Mouse (Mus musculus) layer of hippocampus, adult 2 months (tissue): ENCODE data around the gene Apeh. TPM values are rescaled to one million over a fixed set of nuclear protein-coding genes. Genes with fewer than 3 reads are reported as not detected.
A peak's percentile ranks its signal among the peaks of the same experiment; 100 is the strongest.

ENCODE experiments used
- DNase-seq, 2 experiments: peaks; one replicate each; pipeline ENCODE4 v3.0.0; 2022; ENCODE audit warnings: low spot score in 2 of 2
- H3K27ac ChIP-seq: fragments of 200-600 bp; 2 replicates; pipeline ENCODE4 v1.8.1; 2022
- H3K4me3 ChIP-seq: fragments of 200-600 bp; 2 replicates; pipeline ENCODE4 v1.8.1; 2022; ENCODE audit warnings: mild to moderate bottlenecking
- CTCF ChIP-seq: fragments of 200-600 bp; conservative IDR thresholded peaks from 2 replicates; pipeline ENCODE4 v1.8.1; 2022; ENCODE audit warnings: antibody characterized with exemption, mild to moderate bottlenecking, moderate library complexity
- total RNA-seq, 2 experiments: library from RNA; stranded (reverse); gene quantifications; 2 replicates each; pipeline ENCODE4 v1.2.3; 2021

Apeh gene
- total RNA-seq, 2 experiments from 2014 or later: 35.3 to 37.0 TPM

DNA sequence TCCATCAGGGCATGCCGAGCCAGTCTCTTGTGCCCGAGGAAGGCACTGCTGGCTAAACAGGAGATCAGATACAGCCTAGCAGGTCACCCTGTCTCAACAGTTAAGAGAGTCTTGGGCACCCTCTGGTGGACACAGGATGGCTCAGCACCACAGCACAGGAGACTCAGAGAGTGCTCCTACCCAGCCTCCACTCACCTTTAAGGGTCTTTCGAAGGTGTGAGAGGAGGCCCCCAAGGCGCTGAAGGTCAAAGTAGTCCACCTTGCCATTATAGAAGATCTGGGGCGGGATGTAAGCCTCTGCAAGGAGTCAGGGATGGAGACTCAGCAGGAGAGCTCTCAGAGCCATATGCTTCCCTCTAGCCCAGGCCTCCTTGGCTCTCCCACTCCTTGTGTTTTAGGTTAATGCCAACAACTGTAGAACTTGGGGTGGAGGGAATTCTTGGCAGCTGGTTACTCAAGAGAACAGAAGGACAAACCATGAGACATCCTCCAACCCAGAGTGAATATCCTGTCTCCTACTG, 28.9 kb downstream of the Apeh start:
- Histone ChIP-seq H3K4me3 (no peak overlapping the region), H3K27ac (peak overlapping the region; percentile 52; the same call in 1 of the 2 replicates)
- TF ChIP-seq CTCF: peak; percentile 89
- peak; percentile 57 to 63 for DNase-seq

DNA sequence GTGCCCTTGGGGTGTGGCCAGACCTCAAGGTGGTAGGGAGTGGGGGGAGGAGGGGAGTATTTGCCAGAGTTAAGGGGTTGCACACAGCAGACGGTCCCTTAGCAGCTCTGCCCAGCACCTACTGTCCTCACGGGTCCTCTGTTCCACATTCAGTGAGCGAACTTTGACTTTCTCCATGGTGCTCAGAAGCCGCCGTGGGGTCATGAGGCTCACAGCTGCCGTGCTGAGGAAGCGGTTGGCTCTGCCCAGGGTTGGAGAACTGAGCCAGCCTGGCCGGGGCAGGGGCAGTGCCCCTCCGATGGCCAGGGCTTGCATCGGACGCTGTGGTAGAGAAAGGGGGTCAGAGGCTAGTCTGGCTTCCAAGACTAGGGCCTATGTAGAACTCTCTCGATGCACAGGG, 31.0 kb downstream of the Apeh start:
- TF ChIP-seq CTCF: no peak
- Histone ChIP-seq H3K27ac (no peak overlapping the region), H3K4me3 (no peak overlapping the region)
- DNase-seq: no peak

DNA sequence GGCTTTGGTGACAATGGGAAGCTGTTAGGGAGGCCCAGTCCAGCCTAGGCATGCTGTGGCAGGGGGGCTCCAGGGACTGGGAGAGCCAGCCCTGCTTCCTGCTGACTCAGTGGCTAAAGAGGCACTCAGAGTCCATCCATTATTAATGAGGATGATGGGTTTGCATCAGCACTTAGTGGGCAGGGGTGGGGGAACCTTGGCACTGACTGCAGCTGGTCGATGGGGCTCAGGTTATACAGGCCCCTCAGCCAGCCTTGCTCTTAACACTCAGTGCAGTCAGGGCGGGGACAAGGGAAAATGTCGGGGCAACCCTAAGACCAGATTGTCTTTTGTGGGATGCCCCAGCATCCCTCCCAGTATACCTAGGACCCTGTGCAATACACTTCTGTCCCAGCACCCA, 32.3 kb downstream of the Apeh start:
- DNase-seq: no peak
- TF ChIP-seq CTCF: no peak
- Histone ChIP-seq H3K4me3 (no peak overlapping the region), H3K27ac (no peak overlapping the region)

DNA sequence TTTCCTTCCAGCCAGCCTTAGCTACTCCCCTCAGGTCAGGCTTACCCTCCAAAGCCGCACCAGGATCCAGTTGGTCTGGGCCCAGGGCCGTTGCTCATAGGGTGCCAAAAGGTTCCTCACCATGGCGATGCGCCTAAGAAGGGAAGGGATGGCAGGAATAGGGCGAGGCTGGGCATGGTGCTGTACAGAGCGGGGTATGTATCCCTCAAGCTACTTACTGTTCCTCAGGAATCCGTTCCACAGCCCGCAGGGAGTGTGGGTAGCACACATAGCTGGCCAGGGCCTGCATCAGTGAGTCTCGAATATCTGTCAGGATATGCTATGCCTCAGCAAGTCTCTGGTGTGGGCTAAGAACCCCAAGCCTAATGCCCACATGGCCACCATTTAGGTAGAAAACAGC, 36.1 kb downstream of the Apeh start:
- Histone ChIP-seq H3K27ac (no peak overlapping the region), H3K4me3 (no peak overlapping the region)
- no peak for DNase-seq
- no peak for TF ChIP-seq CTCF

DNA sequence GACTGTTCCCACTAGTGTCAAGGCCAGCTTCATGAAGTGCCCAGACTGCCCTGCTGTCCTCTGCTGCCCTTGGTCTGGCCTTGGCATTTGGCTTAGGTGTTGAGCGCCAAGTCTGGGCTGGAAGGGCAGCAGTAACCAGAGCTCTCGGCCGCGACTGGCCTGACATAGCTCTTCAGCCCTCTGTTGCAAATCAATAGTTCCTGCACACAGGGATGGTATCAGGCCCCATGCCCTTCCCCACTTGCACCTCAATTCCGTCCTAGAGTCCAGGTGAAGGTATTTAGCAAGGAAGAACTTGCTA, 37.2 kb downstream of the Apeh start:
- Histone ChIP-seq H3K27ac (no peak overlapping the region), H3K4me3 (no peak overlapping the region)
- DNase-seq: no peak
- TF ChIP-seq CTCF: no peak

DNA sequence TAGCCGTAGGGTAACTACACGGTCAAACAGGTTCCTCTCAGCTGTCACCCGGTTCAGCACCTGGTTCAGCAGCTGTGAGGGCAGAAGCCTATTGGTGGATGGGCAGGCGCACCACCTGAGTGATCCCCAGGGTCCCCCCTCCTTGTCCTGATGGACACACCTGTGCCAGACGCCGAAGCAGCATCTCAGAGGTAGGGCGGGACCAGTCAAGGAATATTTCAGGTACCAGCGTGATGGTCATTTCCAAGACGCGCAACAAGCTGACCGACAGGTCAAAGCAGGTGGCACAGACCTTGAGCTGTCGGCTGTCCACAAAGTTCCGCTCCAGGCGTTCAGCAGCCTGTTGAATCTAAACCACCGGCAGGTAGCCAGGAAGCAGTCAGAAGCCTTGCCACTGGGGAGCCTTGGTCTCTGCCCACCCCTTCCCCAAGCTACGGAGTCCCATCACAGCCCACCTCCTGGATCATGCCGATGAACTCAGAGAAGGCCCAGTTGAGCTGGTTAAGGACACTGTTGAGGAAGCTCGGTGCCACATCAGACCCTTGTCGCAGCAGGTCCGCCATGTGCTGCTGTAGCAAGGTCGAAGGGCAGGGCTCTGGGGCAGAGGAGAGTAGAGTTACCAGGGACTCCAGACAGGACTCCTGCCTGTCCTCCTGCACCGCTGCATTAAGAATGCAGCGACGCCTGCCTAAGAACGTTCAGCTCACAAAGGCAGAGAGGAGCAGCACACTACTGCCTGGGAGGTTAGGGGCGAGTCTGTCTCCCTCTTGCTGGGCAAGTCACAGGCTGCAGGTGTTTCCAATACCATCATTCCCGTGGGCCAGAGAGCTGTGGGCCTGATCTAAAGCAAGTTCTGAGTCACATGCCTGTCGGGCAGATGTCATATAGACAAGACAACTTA, 37.8 kb downstream of the Apeh start:
- TF ChIP-seq CTCF: no peak
- Histone ChIP-seq H3K27ac (no peak overlapping the region), H3K4me3 (no peak overlapping the region)
- DNase-seq: no peak

DNA sequence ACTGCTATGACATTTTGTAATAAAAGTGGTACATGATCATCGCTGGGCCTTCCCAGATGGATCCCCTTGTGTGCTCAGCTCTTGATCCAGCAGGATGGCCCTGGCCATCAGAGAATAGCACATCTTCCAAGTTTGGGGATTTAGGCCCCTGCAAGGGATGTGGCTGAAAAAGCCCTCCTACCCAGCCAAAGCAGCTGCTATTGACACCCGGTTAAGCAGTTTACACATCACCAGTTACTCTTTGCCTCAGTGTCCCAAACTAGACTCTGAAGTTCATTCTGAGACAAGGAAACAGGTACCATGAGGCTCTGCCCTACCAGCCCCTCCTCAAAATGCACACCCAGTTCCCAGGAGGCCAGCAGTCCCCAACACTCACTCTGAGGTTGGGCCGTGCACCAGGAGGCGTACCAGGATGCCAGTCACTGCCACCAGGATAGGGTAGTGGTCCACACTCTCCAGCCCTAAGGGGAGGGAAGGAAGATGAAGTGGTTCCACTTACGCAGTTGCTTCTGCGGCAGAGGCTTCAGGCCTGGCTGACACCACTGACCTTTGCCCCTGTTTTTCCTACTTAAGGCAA, 38.7 kb downstream of the Apeh start:
- no peak for TF ChIP-seq CTCF
- DNase-seq: no peak
- no peak overlapping the region for H3K4me3 ChIP-seq

DNA sequence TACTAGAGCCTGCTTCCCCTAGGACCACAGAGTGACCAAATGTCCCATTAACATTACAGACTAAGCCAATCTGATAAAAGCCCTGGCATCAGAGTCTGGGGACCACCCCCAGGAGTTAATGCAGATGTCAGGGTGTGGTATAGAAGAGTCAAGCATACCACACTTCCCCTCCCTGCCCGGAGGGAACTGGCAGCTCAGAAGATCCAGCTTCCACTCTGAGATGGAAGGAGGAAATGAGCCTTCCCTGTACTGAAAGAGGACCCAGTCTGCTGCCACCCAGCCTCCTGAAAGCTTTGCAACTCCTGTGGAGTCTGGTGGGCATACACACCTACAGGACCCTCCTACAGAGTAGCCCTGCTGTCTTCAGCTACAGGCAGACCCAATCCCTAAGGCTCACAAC, 39.3 kb downstream of the Apeh start:
- TF ChIP-seq CTCF: no peak

More for the DNA sequence above, 38.7 kb downstream of the Apeh start:
- H3K27ac ChIP-seq: no peak overlapping the region

DNA sequence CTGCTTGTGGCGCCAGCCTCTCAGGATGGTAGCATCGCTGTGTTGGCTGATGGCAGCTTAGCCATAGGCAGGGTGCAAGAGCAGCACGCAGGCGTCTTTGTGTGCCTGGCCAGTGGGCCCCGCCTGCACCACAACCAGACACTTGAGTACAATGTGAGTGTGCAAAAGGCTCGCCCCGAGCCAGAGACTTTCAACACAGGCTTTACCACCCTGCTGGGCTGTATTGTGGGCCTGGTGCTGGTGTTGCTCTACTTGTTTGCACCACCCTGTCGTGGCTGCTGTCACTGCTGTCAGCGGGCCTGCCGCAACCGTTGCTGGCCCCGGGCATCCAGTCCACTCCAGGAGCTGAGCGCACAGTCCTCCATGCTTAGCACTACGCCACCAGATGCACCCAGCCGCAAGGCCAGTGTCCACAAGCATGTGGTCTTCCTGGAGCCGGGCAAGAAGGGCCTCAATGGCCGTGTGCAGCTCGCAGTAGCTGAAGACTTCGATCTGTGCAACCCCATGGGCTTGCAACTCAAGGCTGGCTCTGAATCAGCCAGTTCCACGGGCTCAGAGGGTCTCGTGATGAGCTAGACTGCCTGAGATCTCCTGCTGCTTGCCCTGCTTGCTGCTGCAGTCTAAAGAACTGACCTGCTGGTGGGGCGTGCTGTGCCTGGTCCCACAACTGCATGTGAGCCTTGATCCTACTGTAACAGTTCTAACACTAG, 39.9 kb downstream of the Apeh start:
- no peak for TF ChIP-seq CTCF
- no peak for DNase-seq
- no peak overlapping the region for H3K4me3 ChIP-seq
- no peak overlapping the region for H3K27ac ChIP-seq

More for the DNA sequence above, 39.3 kb downstream of the Apeh start:
- Histone ChIP-seq H3K4me3 (no peak overlapping the region), H3K27ac (no peak overlapping the region)
- DNase-seq: no peak

DNA sequence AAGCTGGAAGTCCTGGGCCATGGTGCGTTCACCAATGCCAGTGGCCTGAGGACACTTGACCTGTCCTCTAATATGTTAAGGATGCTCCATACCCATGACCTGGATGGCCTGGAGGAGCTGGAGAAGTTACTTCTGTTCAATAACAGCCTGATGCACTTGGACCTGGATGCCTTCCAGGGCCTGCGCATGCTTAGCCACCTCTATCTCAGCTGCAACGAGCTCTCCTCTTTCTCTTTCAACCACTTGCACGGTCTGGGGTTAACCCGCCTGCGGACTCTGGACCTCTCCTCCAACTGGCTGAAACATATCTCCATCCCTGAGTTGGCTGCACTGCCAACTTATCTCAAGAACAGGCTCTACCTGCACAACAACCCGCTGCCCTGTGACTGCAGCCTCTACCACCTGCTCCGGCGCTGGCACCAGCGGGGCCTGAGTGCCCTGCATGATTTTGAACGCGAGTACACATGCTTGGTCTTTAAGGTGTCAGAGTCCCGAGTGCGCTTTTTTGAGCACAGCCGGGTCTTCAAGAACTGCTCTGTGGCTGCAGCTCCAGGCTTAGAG, 40.7 kb downstream of the Apeh start:
- DNase-seq: no peak
- H3K4me3 ChIP-seq: no peak overlapping the region
- no peak for TF ChIP-seq CTCF
- H3K27ac ChIP-seq: no peak overlapping the region; the same call in 1 of the 2 replicates

DNA sequence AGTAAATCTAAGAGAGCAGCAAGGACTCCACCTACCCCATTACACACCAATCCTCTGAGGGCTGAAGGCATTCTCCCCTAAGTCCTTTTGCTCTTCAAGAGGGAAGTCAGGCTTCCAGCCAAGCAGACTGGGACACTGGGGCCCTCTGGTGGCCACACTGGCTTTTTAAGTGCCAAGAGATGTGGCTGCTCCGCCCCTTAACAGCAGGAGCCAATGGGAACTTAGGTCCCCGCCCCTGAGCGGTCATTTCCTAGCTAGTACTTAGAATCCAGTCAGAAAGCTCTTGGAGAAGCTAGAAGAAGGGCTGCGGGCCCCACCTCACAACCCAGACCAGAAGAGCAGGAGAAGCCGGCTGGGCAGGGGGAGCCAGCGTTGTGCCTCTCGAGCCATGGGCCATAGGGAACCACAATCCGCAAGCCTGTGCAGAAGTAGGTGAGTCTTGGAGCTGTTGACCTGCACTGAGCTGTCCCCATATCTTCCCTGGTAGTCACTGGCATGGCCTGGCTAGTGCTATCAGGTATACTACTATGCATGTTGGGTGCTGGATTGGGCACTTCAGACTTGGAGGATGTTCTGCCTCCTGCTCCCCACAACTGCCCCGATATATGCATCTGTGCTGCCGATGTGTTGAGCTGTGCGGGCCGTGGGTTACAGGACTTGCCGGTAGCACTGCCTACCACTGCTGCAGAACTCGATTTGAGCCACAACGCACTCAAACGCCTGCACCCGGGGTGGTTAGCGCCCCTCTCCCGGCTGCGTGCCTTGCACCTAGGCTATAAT, 41.3 kb downstream of the Apeh start, which contains the start of gene Amigo3:
TSS of gene Amigo3 (plus strand) at position 275 of the 780 bp plus-strand sequence.
- no peak within 1 kb of the TSS; the same call in 1 of the 2 replicates for H3K4me3 ChIP-seq

DNA sequence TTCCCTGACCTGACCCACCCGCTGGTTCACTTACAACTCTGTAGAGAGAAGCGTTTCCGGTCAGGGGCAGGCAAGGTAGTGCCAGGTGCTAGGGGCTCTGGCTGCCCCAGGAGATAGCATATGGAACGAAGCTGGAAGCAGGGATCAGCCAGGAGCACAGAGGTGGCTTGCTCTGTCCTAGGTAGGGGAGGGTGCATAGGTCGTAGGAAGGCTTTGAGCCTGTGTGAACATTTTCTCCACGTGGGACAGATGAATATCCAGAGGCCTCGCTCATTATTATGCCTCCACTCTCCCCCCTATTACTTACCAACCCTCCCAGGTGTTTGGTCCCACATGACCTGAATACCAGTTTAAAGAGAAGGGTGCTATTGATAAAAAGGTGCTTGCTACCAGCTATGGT, 42.0 kb downstream of the Apeh start:
- Histone ChIP-seq H3K27ac (peak overlapping the region; percentile 67; the same call in 1 of the 2 replicates), H3K4me3 (no peak overlapping the region)
- no peak for DNase-seq
- TF ChIP-seq CTCF: no peak

More for the DNA sequence above, 41.3 kb downstream of the Apeh start, which contains the start of gene Amigo3:
- peak; percentile 96 to 97 for DNase-seq
- peak within 1 kb of the TSS; percentile 67; the same call in 1 of the 2 replicates for H3K27ac ChIP-seq
- TF ChIP-seq CTCF: peak; percentile 99
